Mouse (Mus musculus): Measurements from ENCODE around the gene Hmgcs2. TPM values are rescaled to one million over a fixed set of nuclear protein-coding genes. Genes with fewer than 3 reads are reported as not detected.
A peak's percentile ranks its signal among the peaks of the same experiment; 100 is the strongest.

The Hmgcs2 gene
- polyA plus RNA-seq, 1 experiment, result 19.7 TPM

DNA sequence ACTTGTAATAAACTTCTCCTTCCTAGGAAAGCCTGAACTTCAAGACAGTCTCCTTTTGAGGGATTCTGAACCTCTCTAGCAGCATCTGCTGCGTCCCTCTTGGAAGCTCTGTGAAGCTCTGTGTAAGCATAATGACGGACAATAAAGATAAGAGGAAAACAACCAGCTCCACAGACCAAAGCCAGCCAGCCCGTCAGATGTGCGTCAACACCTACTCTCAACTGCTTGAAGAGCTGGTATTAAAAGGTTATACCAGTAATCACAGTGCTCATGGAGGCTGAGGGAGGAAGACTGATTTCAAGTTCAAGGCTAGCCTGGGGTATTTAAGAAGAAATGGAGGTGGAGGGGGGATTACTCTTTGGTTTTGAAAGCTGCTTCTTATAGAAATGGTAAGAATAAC is 553 bp upstream of the Hmgcs2 start:
- no peak for TF ChIP-seq POLR2A (IDR thresholded peaks at IDR 0.05; ENCODE audit: low read depth, low read length)
- no peak for TF ChIP-seq CTCF (IDR thresholded peaks at IDR 0.05; ENCODE audit: extremely low read depth, insufficient read depth, insufficient read length, insufficient replicate concordance)
- no peak for DNase-seq (ENCODE audit: low read depth in 1 of 2, low spot score in 2 of 2)
- no peak overlapping the region for H3K27ac ChIP-seq (ENCODE audit: insufficient read depth, low read length)
- H3K4me1 ChIP-seq (ENCODE audit: control insufficient read depth, insufficient read depth, insufficient read length), result no peaks in the 10 kb centered on the region
- 78% methylated on average over 4 of the region's 4 CpGs for WGBS
- H3K27me3 ChIP-seq (ENCODE audit: control insufficient read depth, insufficient read depth, low read length), result no peaks in the 10 kb centered on the region
- H3K4me3 ChIP-seq (ENCODE audit: extremely low read depth, insufficient read depth, insufficient read length), result no peak overlapping the region
- no peaks in the 10 kb centered on the region for H3K36me3 ChIP-seq (ENCODE audit: control insufficient read depth, insufficient read depth, low read length)

DNA sequence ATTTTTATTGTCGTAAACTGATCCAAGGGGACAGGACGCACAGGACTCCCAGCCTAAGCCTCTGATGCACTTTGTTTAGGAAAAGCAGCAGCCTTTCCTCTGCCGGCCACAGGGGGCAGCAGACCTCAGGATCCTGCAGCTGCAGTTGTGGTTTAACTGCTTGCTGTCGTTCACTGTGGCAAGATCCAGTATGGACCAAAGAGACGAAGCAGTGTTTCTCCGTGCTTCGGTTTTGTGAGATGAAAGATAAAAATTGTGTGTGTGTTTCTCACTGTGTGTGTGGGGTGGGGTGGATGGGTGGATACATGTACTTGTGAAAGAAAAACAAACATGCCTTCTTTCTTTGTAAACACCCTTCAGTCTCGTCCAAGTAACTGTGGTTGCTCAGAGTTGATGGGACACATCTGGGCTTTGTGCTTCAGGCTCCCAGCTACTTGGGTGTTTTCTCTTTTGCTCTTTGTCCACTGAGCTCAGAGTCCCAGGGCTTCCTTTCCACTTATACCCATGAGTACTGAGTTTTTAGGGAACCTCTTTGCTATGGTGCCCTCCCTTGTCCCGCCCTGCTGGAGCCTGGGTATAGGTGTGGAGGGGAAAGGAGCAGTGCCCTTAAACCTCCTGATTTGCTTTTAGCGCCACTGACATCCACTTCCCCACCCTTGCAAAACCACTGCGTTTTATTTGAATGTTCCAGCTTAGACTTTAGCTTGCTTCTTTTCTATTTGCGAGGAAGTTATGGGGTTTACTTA is 871 bp downstream of the Hmgcs2 start:
- peak; percentile 3 to 44 for DNase-seq (ENCODE audit: low read depth in 1 of 2, low spot score in 2 of 2)
- peak overlapping the region; percentile 23; the same call in 1 of the 2 replicates for H3K4me3 ChIP-seq (ENCODE audit: extremely low read depth, insufficient read depth, insufficient read length)
- H3K27me3 ChIP-seq (ENCODE audit: control insufficient read depth, insufficient read depth, low read length), result no peaks in the 10 kb centered on the region
- H3K36me3 ChIP-seq (ENCODE audit: control insufficient read depth, insufficient read depth, low read length), result no peaks in the 10 kb centered on the region
- no peak for TF ChIP-seq POLR2A (IDR thresholded peaks at IDR 0.05; ENCODE audit: low read depth, low read length)
- peak; percentile 91 for TF ChIP-seq CTCF (IDR thresholded peaks at IDR 0.05; ENCODE audit: extremely low read depth, insufficient read depth, insufficient read length, insufficient replicate concordance)
- 18% methylated on average over 12 of the region's 12 CpGs for WGBS
- no peak overlapping the region for H3K27ac ChIP-seq (ENCODE audit: insufficient read depth, low read length)
- H3K4me1 ChIP-seq (ENCODE audit: control insufficient read depth, insufficient read depth, insufficient read length), result no peaks in the 10 kb centered on the region

- 93% methylated on average over 8 of the region's 8 CpGs for WGBS
- no peak overlapping the region for H3K4me3 ChIP-seq (ENCODE audit: extremely low read depth, insufficient read depth, insufficient read length)
- no peaks in the 10 kb centered on the region for H3K4me1 ChIP-seq (ENCODE audit: control insufficient read depth, insufficient read depth, insufficient read length)
- H3K27ac ChIP-seq (ENCODE audit: insufficient read depth, low read length), result no peak overlapping the region
- TF ChIP-seq CTCF (IDR thresholded peaks at IDR 0.05; ENCODE audit: extremely low read depth, insufficient read depth, insufficient read length, insufficient replicate concordance), result no peak
- TF ChIP-seq POLR2A (IDR thresholded peaks at IDR 0.05; ENCODE audit: low read depth, low read length), result no peak
- no peaks in the 10 kb centered on the region for H3K36me3 ChIP-seq (ENCODE audit: control insufficient read depth, insufficient read depth, low read length)
- H3K27me3 ChIP-seq (ENCODE audit: control insufficient read depth, insufficient read depth, low read length), result no peaks in the 10 kb centered on the region
- no peak for DNase-seq (ENCODE audit: low read depth in 1 of 2, low spot score in 2 of 2)
These were observed 2.2 kb downstream of the Hmgcs2 start for GRCm38 (mm10) chr3:98282422-98282821.

DNA sequence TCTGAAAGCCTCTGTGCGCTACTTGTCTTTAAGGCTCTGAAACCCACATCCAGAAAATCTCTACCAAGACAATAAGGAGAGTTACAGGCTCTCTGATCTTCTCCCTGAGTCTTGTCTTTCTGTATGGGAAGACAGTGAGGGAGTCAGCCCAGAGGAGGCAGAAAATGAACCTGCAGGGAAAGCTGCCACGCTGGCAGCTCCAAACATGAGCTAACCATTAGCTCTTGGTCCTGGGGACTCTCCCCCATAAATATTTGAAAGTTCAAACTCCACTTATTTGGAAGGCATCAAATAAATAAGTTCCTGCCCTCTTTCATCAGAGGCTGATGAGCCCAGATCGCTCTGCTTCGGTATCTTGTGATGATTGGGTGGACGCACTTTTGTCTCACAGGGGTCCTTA is 3.0 kb downstream of the Hmgcs2 start:
- no peak for DNase-seq (ENCODE audit: low read depth in 1 of 2, low spot score in 2 of 2)
- no peak for TF ChIP-seq POLR2A (IDR thresholded peaks at IDR 0.05; ENCODE audit: low read depth, low read length)
- no peak for TF ChIP-seq CTCF (IDR thresholded peaks at IDR 0.05; ENCODE audit: extremely low read depth, insufficient read depth, insufficient read length, insufficient replicate concordance)
- Histone ChIP-seq H3K4me3 (ENCODE audit: extremely low read depth, insufficient read depth, insufficient read length) (no peak overlapping the region), H3K27ac (ENCODE audit: insufficient read depth, low read length) (no peak overlapping the region), H3K4me1 (ENCODE audit: control insufficient read depth, insufficient read depth, insufficient read length) (no peaks in the 10 kb centered on the region), H3K36me3 (ENCODE audit: control insufficient read depth, insufficient read depth, low read length) (no peaks in the 10 kb centered on the region), H3K27me3 (ENCODE audit: control insufficient read depth, insufficient read depth, low read length) (no peaks in the 10 kb centered on the region)
- whole genome bisulfite sequencing, result 95% methylated on average over 5 of the region's 5 CpGs

- DNase-seq (ENCODE audit: low read depth in 1 of 2, low spot score in 2 of 2), result no peak
- H3K4me1 ChIP-seq (ENCODE audit: control insufficient read depth, insufficient read depth, insufficient read length), result no peaks in the 10 kb centered on the region
- no peak overlapping the region for H3K4me3 ChIP-seq (ENCODE audit: extremely low read depth, insufficient read depth, insufficient read length)
- no peaks in the 10 kb centered on the region; the same call in 1 of the 2 replicates for H3K27me3 ChIP-seq (ENCODE audit: control insufficient read depth, insufficient read depth, low read length)
- H3K27ac ChIP-seq (ENCODE audit: insufficient read depth, low read length), result no peak overlapping the region
- 85% methylated on average over 9 of the region's 9 CpGs for WGBS
- no peaks in the 10 kb centered on the region for H3K36me3 ChIP-seq (ENCODE audit: control insufficient read depth, insufficient read depth, low read length)
- no peak for TF ChIP-seq CTCF (IDR thresholded peaks at IDR 0.05; ENCODE audit: extremely low read depth, insufficient read depth, insufficient read length, insufficient replicate concordance)
- TF ChIP-seq POLR2A (IDR thresholded peaks at IDR 0.05; ENCODE audit: low read depth, low read length), result no peak
These were observed 10.8 kb downstream of the Hmgcs2 start for GRCm38 (mm10) chr3:98291044-98291443.

- no peak overlapping the region for H3K27ac ChIP-seq (ENCODE audit: insufficient read depth, low read length)
- no peak overlapping the region for H3K4me3 ChIP-seq (ENCODE audit: extremely low read depth, insufficient read depth, insufficient read length)
- no peaks in the 10 kb centered on the region for H3K4me1 ChIP-seq (ENCODE audit: control insufficient read depth, insufficient read depth, insufficient read length)
- TF ChIP-seq POLR2A (IDR thresholded peaks at IDR 0.05; ENCODE audit: low read depth, low read length), result no peak
- no peak for TF ChIP-seq CTCF (IDR thresholded peaks at IDR 0.05; ENCODE audit: extremely low read depth, insufficient read depth, insufficient read length, insufficient replicate concordance)
- DNase-seq (ENCODE audit: low read depth in 1 of 2, low spot score in 2 of 2), result no peak
- H3K27me3 ChIP-seq (ENCODE audit: control insufficient read depth, insufficient read depth, low read length), result no peaks in the 10 kb centered on the region
- 76% methylated on average over 10 of the region's 10 CpGs for WGBS
- no peaks in the 10 kb centered on the region for H3K36me3 ChIP-seq (ENCODE audit: control insufficient read depth, insufficient read depth, low read length)
These were observed 15.7 kb downstream of the Hmgcs2 start for GRCm38 (mm10) chr3:98295965-98296364.

GRCm38 (mm10) chr3:98299391-98300100 is 19.3 kb downstream of the Hmgcs2 start:
- Histone ChIP-seq H3K27me3 (ENCODE audit: control insufficient read depth, insufficient read depth, low read length) (no peaks in the 10 kb centered on the region), H3K4me1 (ENCODE audit: control insufficient read depth, insufficient read depth, insufficient read length) (no peaks in the 10 kb centered on the region), H3K4me3 (ENCODE audit: extremely low read depth, insufficient read depth, insufficient read length) (no peak overlapping the region), H3K27ac (ENCODE audit: insufficient read depth, low read length) (no peak overlapping the region), H3K36me3 (ENCODE audit: control insufficient read depth, insufficient read depth, low read length) (no peaks in the 10 kb centered on the region)
- TF ChIP-seq CTCF (IDR thresholded peaks at IDR 0.05; ENCODE audit: extremely low read depth, insufficient read depth, insufficient read length, insufficient replicate concordance) (no peak), POLR2A (IDR thresholded peaks at IDR 0.05; ENCODE audit: low read depth, low read length) (no peak)
- DNase-seq (ENCODE audit: low read depth in 1 of 2, low spot score in 2 of 2), result no peak
- 80% methylated on average over 1 of the region's 1 CpGs for WGBS

Data from spleen, adult 2 months (tissue).